In genomic region chr4:48488916-48489315, GRCm38 (mm10) we compare ENCODE assay signal across 32 mouse cellular contexts. TPM values are rescaled to one million over a fixed set of nuclear protein-coding genes. Genes with fewer than 3 reads are reported as not detected.
"Had no signal": no experiment of that assay in that cellular context is flagged by ENCODE, and none has a peak within 500 bp of the region (broad histone marks: within the 10 kb centered on the region; RNA-seq: fewer than 3 reads in every experiment).

No protein-coding gene starts in this region.

- H3K27me3 ChIP-seq: heart, embryonic 12.5 days; heart, embryonic 13.5 days; heart, embryonic 15.5 days; hindbrain, embryonic 12.5 days; hindbrain, embryonic 13.5 days; hindbrain, embryonic 15.5 days; intestine, embryonic 15.5 days; kidney, embryonic 15.5 days had no signal

- H3K4me1 ChIP-seq: heart, embryonic 12.5 days; heart, embryonic 13.5 days; intestine, embryonic 15.5 days; kidney, embryonic 15.5 days had no signal

- H3K4me3 ChIP-seq: heart, embryonic 12.5 days; heart, embryonic 13.5 days; heart, embryonic 15.5 days; hindbrain, embryonic 10.5 days; hindbrain, embryonic 12.5 days; hindbrain, embryonic 13.5 days; hindbrain, embryonic 15.5 days; intestine, embryonic 15.5 days; kidney, embryonic 15.5 days; left cerebral cortex, adult 2 months had no signal

- H3K27ac ChIP-seq: heart, embryonic 13.5 days; heart, embryonic 15.5 days; hindbrain, embryonic 10.5 days; hindbrain, embryonic 12.5 days; hindbrain, embryonic 13.5 days; hindbrain, embryonic 14.5 days; hindbrain, embryonic 15.5 days; hindbrain, postnatal 0 days; intestine, embryonic 15.5 days; kidney, embryonic 15.5 days; kidney, postnatal 0 days; left cerebral cortex, adult 2 months had no signal

- ATAC-seq: hindbrain, embryonic 16.5 days; hindbrain, postnatal 0 days; inflammation-experienced regulatory T-cells, adult 6 months; intestine, embryonic 15.5 days; intestine, embryonic 16.5 days; intestine, postnatal 0 days had no signal

- DNase-seq: heart, postnatal 10 days; heart, postnatal 14 days; heart, postnatal 36 days; heart, postnatal 4 days; kidney, adult 11 months; kidney, adult 18-20 months; kidney, adult 2 months; kidney, adult 8-10 months; kidney, adult 9 months; kidney, postnatal 14 days; kidney, postnatal 25 days; kidney, postnatal 36 days; kidney, postnatal 4 days; layer of hippocampus, adult 9-11 months; layer of hippocampus, postnatal 36 days had no signal

RNA-seq across cellular contexts. Expression of gene Msantd3, which starts 50.8 kb away (rescaled TPM):
- polyA plus RNA-seq: inflammation-experienced regulatory T-cells, adult 6 months had no signal
